ENCODE assay signal across 25 mouse cellular contexts in genomic region chr1:21729131-21729530, GRCm38 (mm10).
DNase-seq lines count a peak whose midpoint lies in the region; ATAC-seq lines count a peak whose summit lies in the region.
"Had no signal": no experiment of that assay in that cellular context is flagged by ENCODE, and none has a peak within 500 bp of the region (broad histone marks: within the 10 kb centered on the region; RNA-seq: fewer than 3 reads in every experiment).

No protein-coding gene starts in this region.

- no peak overlapping the region for H3K4me3 ChIP-seq in forebrain, embryonic 14.5 days (ENCODE audit: low read depth, low read length)

- no peaks in the 10 kb centered on the region for H3K27me3 ChIP-seq in forebrain, embryonic 14.5 days (replicated peaks; ENCODE audit: control insufficient read depth, insufficient read depth, low read length)
- H3K27me3 ChIP-seq: CH12.LX, Patski had no signal

- no peak overlapping the region for H3K9ac ChIP-seq in forebrain, embryonic 14.5 days (ENCODE audit: low read length)

- 0 out of 2 replicates have a peak, but pooled peaks have one; percentile 50 for ATAC-seq in frontal cortex, adult (ENCODE audit: low TSS enrichment)
- no peak for ATAC-seq in forebrain, embryonic 14.5 days
- ATAC-seq: activated CD4-positive, CD25-positive, alpha-beta regulatory T cell, adult 4 months; CD4-positive, CD25-positive, alpha-beta regulatory T cell, adult 4 months; Patski had no signal

- H3K9me3 ChIP-seq in forebrain, embryonic 14.5 days (replicated peaks; ENCODE audit: control insufficient read depth, low read length) = no peaks in the 10 kb centered on the region
- H3K9me3 ChIP-seq: G1E had no signal

- WGBS in forebrain, embryonic 14.5 days = 90% methylated on average over 1 of the region's 1 CpGs

- H3K4me2 ChIP-seq in forebrain, embryonic 14.5 days (ENCODE audit: low read length) = no peak overlapping the region

- no peak for DNase-seq in frontal cortex, adult 2 months (ENCODE audit: extremely low spot score in 1 of 2, low spot score in 1 of 2)
- DNase-seq in layer of hippocampus, adult 9-11 months = peak; percentile 18
- no peak for DNase-seq in layer of hippocampus, postnatal 10 days (ENCODE audit: low spot score in 2 of 2)
- DNase-seq in 416B (ENCODE audit: low read depth) = peak; percentile 74
- peak; percentile 61 for DNase-seq in brain, adult 2 months (ENCODE audit: low read depth, low spot score)
- no peak for DNase-seq in forebrain, embryonic 14.5 days (ENCODE audit: low spot score)
- no peak for DNase-seq in adrenal gland, adult (ENCODE audit: inconsistent age in 2 of 2, low spot score in 1 of 2)
- DNase-seq: adrenal gland, adult 2 months; adrenal gland, adult 8-10 months; adrenal gland, postnatal 10 days; adrenal gland, postnatal 14 days; adrenal gland, postnatal 25 days; adrenal gland, postnatal 36 days; B cell, adult 2 months; cerebellum, adult 11 months; cerebellum, adult 11-12 months; cerebellum, adult 18-20 months; cerebellum, adult 2 months; cerebellum, adult 8-10 months had no signal

- no peak overlapping the region for H3K27ac ChIP-seq in forebrain, embryonic 14.5 days (ENCODE audit: low read depth, low read length)

- no peaks in the 10 kb centered on the region for H3K36me3 ChIP-seq in forebrain, embryonic 14.5 days (ENCODE audit: control insufficient read depth, insufficient read depth, low read length)
- H3K36me3 ChIP-seq: G1E had no signal

- no peaks in the 10 kb centered on the region for H3K4me1 ChIP-seq in forebrain, embryonic 14.5 days (ENCODE audit: control insufficient read depth, insufficient read depth, low read length)

Comparison
In these comparisons a context has a peak if more than half of its experiments do, and no peak if none do; other contexts are left out.
1. DNase-seq: peak in layer of hippocampus, adult 9-11 months (single experiment), 416B (single experiment) and brain, adult 2 months (single experiment); none in frontal cortex, adult 2 months (0 of 2), layer of hippocampus, postnatal 10 days (0 of 2), forebrain, embryonic 14.5 days (single experiment) and adrenal gland, adult (0 of 2).